Mouse (Mus musculus): ENCODE data around the gene Hs3st3a1. TPM values are rescaled to one million over a fixed set of nuclear protein-coding genes. Genes with fewer than 3 reads are reported as not detected.

Hs3st3a1 gene
- total RNA-seq, 1 experiment from 2014 or later = not detected

DNA sequence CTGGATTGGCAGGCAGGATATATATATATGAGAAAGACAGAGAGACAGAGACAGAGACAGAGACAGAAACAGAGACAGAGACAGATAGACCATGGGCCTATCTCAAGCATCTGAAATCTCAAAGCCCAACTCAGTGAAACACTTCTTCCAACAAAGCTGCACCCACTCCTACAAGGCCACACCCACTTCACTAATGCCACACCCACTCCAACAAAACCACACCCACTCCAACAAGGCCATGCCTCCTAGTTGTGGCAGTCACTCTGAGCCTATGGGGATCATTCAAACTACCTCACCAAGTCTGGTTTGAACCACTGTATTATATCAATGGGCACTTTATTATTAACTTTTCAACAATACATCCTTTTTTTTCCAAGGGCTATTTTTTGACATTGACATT is 35.6 kb downstream of the Hs3st3a1 start:
- ATAC-seq (ENCODE audit: extremely low read depth, insufficient number of reproducible peaks, low FRiP score, poor library complexity, severe bottlenecking) = no peak

- no peak for ATAC-seq (ENCODE audit: extremely low read depth, insufficient number of reproducible peaks, low FRiP score, poor library complexity, severe bottlenecking)
These were observed 38.5 kb downstream of the Hs3st3a1 start for GRCm38 (mm10) chr11:64473679-64474078.

- no peak for ATAC-seq (ENCODE audit: extremely low read depth, insufficient number of reproducible peaks, low FRiP score, poor library complexity, severe bottlenecking)
These were observed 46.3 kb downstream of the Hs3st3a1 start for GRCm38 (mm10) chr11:64481445-64481844.

DNA sequence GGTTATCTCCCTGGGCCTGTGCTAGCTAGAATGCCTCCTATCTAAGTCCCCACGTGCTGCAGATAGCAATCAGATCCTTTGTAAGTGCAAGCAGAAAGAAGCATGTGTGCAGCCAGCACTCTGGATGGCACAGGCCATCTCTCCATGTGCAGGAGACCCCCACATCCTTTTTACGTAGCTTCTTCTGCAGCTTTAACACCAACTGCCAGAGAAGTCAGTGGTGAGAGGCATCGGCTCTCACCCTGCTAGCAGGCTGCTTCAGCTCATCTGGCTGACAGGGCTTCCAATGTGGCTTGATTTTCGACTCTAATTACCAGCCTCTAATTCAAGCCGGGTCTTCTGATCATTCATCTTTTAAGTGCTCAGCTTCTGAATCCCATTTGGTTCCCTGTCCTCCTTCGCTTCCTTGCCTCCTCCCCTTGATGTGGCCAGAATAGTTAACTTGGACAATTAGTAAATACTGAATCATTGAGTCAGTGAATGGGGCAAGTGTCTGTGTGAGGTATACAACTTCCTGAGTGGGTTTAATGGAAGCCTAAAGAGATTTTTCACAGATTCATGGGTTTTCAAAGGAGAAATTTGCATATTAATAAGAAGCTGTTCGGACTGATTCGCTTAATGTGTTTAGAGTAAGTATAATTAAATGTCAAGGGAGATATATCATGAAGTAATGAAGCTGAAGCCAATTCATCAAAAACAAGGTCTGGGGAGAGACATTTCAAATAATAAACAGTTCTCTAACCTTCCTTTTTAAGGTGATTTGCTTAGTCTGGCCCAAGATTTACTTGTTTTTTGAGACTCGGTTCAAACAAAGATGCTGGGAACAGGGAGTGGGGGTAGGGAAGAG is 54.7 kb downstream of the Hs3st3a1 start:
- ATAC-seq (ENCODE audit: extremely low read depth, insufficient number of reproducible peaks, low FRiP score, poor library complexity, severe bottlenecking) = no peak

DNA sequence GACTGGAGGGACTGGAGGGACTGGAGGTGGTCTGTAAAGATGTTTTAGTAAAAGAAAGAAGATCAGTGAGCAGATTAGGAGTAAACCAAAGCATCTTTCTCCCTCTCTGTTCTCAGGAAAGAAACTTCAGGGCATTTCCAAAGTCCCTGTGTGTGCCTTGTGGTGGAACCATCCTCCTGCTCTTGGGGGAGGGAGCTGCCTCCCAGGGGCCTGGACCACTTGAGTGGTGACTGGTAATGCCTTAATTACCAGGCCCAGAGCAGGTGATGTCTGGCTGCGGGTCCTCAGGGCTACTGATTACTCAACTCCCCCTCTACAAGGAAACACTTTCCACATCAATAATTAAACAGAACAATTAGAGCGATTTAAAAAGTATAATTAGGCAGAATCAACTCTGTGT is 59.3 kb downstream of the Hs3st3a1 start:
- ATAC-seq (ENCODE audit: extremely low read depth, insufficient number of reproducible peaks, low FRiP score, poor library complexity, severe bottlenecking) = no peak

GRCm38 (mm10) chr11:64495935-64496334 is 60.8 kb downstream of the Hs3st3a1 start:
- no peak for ATAC-seq (ENCODE audit: extremely low read depth, insufficient number of reproducible peaks, low FRiP score, poor library complexity, severe bottlenecking)

DNA sequence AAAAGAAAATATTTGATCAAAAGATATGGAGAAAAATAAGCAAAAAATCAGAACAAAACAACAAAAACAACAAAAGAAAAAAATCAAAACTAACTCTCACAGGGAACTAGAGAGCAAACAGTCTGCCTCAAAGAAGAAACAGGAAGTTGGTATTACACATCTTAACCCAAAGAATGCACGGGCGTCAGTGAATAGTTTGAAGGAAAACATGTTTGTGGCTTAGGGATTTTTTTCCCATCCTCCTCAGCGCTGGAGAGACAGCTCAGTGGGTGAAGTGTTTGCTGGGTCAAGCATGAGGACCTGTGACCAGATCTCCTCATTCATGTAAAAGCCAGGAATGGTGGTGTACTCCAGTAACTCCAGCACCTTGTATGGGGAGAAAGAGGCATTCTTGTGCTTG is 61.5 kb downstream of the Hs3st3a1 start:
- ATAC-seq (ENCODE audit: extremely low read depth, insufficient number of reproducible peaks, low FRiP score, poor library complexity, severe bottlenecking) = no peak

DNA sequence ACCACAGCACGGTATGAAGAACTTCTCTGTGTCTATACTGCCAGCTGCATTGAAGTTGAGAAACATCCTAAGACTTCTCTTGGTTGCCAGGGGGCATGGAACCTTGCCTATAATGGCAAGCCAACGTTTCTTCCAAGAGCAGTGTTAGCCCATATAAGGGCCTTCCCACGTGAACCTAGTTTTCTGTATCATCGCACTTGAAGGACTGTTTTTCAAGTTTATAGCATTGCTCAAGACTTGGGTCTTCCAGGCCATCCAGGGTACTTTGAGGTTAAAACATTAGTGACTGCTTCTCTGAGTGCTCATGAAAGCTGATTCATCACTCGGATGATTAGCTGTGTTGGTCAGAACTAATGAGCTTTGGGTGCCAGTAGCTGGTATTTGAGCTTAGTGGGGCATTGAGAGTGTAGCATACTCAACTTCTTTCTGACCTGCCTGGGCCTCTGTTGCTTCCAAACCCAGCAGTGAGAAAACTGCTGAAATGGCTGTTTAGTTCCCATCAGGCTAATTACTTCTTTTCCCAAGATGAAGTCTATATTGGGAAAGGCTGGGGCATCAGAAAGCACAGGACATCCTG is 65.5 kb downstream of the Hs3st3a1 start:
- ATAC-seq (ENCODE audit: extremely low read depth, insufficient number of reproducible peaks, low FRiP score, poor library complexity, severe bottlenecking) = no peak

GRCm38 (mm10) chr11:64503040-64503439 is 67.9 kb downstream of the Hs3st3a1 start:
- no peak for ATAC-seq (ENCODE audit: extremely low read depth, insufficient number of reproducible peaks, low FRiP score, poor library complexity, severe bottlenecking)

- ATAC-seq (ENCODE audit: extremely low read depth, insufficient number of reproducible peaks, low FRiP score, poor library complexity, severe bottlenecking) = no peak
These were observed 70.8 kb downstream of the Hs3st3a1 start for GRCm38 (mm10) chr11:64505924-64506323.

- ATAC-seq (ENCODE audit: extremely low read depth, insufficient number of reproducible peaks, low FRiP score, poor library complexity, severe bottlenecking) = no peak
These were observed 71.9 kb downstream of the Hs3st3a1 start for GRCm38 (mm10) chr11:64507024-64507423.

DNA sequence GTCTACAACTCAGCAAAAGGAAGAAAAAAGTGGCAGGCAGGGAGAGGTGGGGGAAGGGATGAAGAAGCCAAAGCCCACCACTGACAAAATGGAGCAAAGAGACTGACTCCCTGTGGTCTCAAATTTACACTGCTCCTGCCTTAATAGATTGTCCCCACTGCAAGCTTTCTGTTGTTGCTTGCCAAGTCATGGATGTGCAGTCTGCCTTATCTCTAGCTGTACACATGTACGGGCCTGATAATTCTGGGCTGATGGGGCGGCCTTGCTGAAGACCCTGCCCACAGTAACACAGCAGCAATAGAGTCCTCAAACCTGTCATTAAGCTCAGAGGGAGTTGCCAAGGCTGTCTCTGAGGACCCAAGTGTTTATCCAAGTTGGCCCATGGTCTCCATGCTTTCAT is 74.0 kb downstream of the Hs3st3a1 start:
- ATAC-seq (ENCODE audit: extremely low read depth, insufficient number of reproducible peaks, low FRiP score, poor library complexity, severe bottlenecking) = no peak

- no peak for ATAC-seq (ENCODE audit: extremely low read depth, insufficient number of reproducible peaks, low FRiP score, poor library complexity, severe bottlenecking)
These were observed 77.2 kb downstream of the Hs3st3a1 start for GRCm38 (mm10) chr11:64512301-64512700.

GRCm38 (mm10) chr11:64513419-64513818 is 78.3 kb downstream of the Hs3st3a1 start:
- no peak for ATAC-seq (ENCODE audit: extremely low read depth, insufficient number of reproducible peaks, low FRiP score, poor library complexity, severe bottlenecking)

DNA sequence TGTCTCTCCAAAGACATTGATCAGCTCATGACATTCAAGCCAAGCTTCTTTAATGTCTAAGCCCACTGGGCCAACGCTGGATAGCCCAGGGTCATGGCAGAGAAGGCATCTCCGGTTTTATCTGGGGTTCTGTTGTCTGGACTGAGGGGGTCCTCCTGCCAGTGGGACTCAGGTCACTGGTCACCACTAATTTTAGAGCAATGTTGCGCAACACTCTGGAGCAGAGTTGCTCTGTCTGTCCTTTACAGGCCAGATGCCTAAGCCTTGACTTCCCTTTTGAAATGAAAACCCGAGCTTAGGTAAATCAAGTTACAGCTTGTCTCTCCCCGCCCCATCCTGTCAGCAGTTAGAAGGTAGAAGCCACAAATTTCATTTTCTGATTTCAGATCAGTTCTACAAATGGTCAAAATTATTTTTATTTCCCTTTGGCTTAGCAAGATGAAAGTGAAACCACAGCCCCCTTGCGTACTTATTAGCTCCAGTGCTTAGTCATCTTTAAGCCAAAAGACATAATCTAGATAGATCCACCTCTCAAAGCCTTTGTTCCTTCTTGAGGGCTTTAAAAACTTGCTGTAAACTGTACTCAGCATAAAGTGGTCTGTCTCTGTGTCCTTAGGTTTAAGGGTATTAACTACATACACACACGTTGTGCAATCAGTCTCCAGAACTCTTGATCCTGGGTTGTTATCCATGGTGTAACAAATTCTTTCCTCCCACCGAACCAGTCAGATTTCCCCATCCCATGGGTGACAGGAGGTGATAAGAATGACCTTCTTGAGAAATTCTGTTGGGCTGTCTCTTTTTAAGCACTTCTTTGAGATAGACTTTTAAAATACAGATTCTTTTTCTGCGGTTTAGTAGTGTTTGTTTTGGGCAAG is 81.8 kb downstream of the Hs3st3a1 start:
- ATAC-seq (ENCODE audit: extremely low read depth, insufficient number of reproducible peaks, low FRiP score, poor library complexity, severe bottlenecking) = no peak

GRCm38 (mm10) chr11:64518146-64518841 is 83.2 kb downstream of the Hs3st3a1 start:
- no peak for ATAC-seq (ENCODE audit: extremely low read depth, insufficient number of reproducible peaks, low FRiP score, poor library complexity, severe bottlenecking)

DNA sequence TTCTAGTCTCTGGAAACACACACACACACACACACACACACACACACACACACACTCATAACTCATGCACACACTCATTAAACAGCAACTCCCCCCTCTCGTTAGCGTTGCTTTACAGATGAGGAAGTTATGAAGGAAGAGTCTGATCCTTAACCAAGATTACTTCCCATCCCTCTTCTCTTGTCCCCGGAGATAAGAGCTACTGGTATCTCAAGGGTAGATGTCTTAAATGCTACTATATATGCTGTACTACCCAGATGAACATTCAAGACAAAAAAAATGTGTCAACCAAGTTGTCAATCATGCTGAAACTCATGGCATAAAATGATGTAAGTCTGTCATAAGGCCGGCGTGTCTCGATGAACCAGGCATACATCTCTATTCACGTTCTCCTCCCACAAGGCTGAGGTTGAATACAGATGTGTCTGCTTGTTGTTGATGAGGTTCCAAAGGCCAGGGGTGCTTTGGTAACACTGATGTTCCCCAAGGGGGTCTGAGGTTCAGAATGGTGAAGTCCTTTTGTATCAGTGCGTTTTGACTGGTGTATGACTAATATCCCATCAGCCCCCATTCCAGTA is 89.0 kb downstream of the Hs3st3a1 start:
- ATAC-seq (ENCODE audit: extremely low read depth, insufficient number of reproducible peaks, low FRiP score, poor library complexity, severe bottlenecking) = no peak

GRCm38 (mm10) chr11:64537230-64537629 is 102.1 kb downstream of the Hs3st3a1 start:
- no peak for ATAC-seq (ENCODE audit: extremely low read depth, insufficient number of reproducible peaks, low FRiP score, poor library complexity, severe bottlenecking)

DNA sequence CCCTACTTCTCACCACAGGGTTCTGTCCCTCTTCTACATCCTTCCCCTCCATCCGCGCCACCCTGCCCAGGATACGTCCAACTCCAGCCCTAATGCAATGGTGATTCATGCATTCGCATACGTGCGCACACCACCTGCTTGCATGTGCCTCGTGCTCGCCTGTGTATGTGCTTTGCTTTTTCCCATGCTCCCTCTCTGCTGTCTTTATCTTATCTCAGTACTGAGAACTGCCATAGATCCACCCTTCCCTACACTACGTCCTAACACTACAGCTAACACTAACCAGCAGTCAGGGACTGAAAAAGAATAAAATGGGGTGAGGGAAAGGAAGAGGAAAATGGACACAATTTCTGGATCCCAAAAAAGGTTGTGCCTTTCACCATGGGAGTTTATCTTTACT is 106.7 kb downstream of the Hs3st3a1 start:
- no peak for ATAC-seq (ENCODE audit: extremely low read depth, insufficient number of reproducible peaks, low FRiP score, poor library complexity, severe bottlenecking)
